Mouse (Mus musculus): Measurements from ENCODE around the gene Smurf2. TPM values are rescaled to one million over a fixed set of nuclear protein-coding genes. Genes with fewer than 3 reads are reported as not detected.
"Not testable (repeated sequence)": the region's sequence is repeated elsewhere in the genome, so short reads cannot be mapped to it uniquely, and the experiment has no call there.

Smurf2 gene
- polyA plus RNA-seq, 1 experiment from 2014 or later = 17.4 TPM

- Histone ChIP-seq H3K4me3 (replicated peaks) (no peak overlapping the region), H3K27me3 (no peaks in the 10 kb centered on the region), H3K4me2 (replicated peaks) (no peak overlapping the region), H3K36me3 (peaks cover 82% of the 10 kb centered on the region), H3K27ac (no peak overlapping the region), H3K9me3 (no peaks in the 10 kb centered on the region), H3K4me1 (replicated peaks) (peaks cover 10% of the 10 kb centered on the region), H3K9ac (replicated peaks) (no peak overlapping the region)
- no peak for ATAC-seq
- 90% methylated on average over 9 of the region's 9 CpGs for WGBS
Observed at GRCm38 (mm10) chr11:106819595-106819994, 100.9 kb downstream of the Smurf2 start.

- no peak overlapping the region for H3K4me2 ChIP-seq (replicated peaks)
Observed at GRCm38 (mm10) chr11:106818341-106818740, 102.2 kb downstream of the Smurf2 start.

GRCm38 (mm10) chr11:106817808-106818207 lies 102.7 kb downstream of the Smurf2 start:
- 0 out of 2 replicates have a peak overlapping the region, but pooled peaks have one; percentile 54 for H3K27ac ChIP-seq
- peaks cover 10% of the 10 kb centered on the region for H3K4me1 ChIP-seq (replicated peaks)
- no peak for ATAC-seq
- H3K27me3 ChIP-seq = no peaks in the 10 kb centered on the region
- no peak overlapping the region for H3K9ac ChIP-seq (replicated peaks)
- peaks cover 86% of the 10 kb centered on the region for H3K36me3 ChIP-seq
- WGBS = 86% methylated on average over 6 of the region's 6 CpGs
- no peak overlapping the region for H3K4me2 ChIP-seq (replicated peaks)
- H3K4me3 ChIP-seq (replicated peaks) = no peak overlapping the region
- H3K9me3 ChIP-seq = no peaks in the 10 kb centered on the region

More at GRCm38 (mm10) chr11:106818341-106818740, 102.2 kb downstream of the Smurf2 start:
- Histone ChIP-seq H3K27me3 (no peaks in the 10 kb centered on the region), H3K9me3 (no peaks in the 10 kb centered on the region), H3K9ac (replicated peaks) (no peak overlapping the region), H3K4me3 (replicated peaks) (no peak overlapping the region), H3K4me1 (replicated peaks) (peaks cover 10% of the 10 kb centered on the region), H3K36me3 (peaks cover 85% of the 10 kb centered on the region), H3K27ac (peak overlapping the region; percentile 54; the same call in 1 of the 2 replicates)
- 63% methylated on average over 9 of the region's 9 CpGs for WGBS
- peak; percentile 58; the same call in 1 of the 2 replicates for ATAC-seq

GRCm38 (mm10) chr11:106817156-106817555 lies 103.4 kb downstream of the Smurf2 start:
- Histone ChIP-seq H3K4me2 (replicated peaks) (no peak overlapping the region), H3K27ac (no peak overlapping the region), H3K4me1 (replicated peaks) (peaks cover 10% of the 10 kb centered on the region), H3K9me3 (no peaks in the 10 kb centered on the region), H3K9ac (replicated peaks) (no peak overlapping the region), H3K36me3 (peaks cover 86% of the 10 kb centered on the region), H3K27me3 (no peaks in the 10 kb centered on the region), H3K4me3 (replicated peaks) (no peak overlapping the region)
- ATAC-seq = no peak
- WGBS = 80% methylated on average over 3 of the region's 3 CpGs

GRCm38 (mm10) chr11:106816316-106816715 lies 104.2 kb downstream of the Smurf2 start:
- Histone ChIP-seq H3K9ac (replicated peaks) (no peak overlapping the region), H3K27ac (no peak overlapping the region), H3K4me1 (replicated peaks) (peaks cover 10% of the 10 kb centered on the region), H3K4me2 (replicated peaks) (no peak overlapping the region), H3K27me3 (no peaks in the 10 kb centered on the region), H3K4me3 (replicated peaks) (no peak overlapping the region), H3K9me3 (no peaks in the 10 kb centered on the region), H3K36me3 (peaks cover 89% of the 10 kb centered on the region)
- no peak for ATAC-seq
- WGBS = 90% methylated on average over 7 of the region's 7 CpGs

GRCm38 (mm10) chr11:106815761-106816160 lies 104.8 kb downstream of the Smurf2 start:
- H3K9ac ChIP-seq (replicated peaks) = no peak overlapping the region
- H3K4me3 ChIP-seq (replicated peaks) = no peak overlapping the region
- WGBS = 94% methylated on average over 2 of the region's 2 CpGs
- no peaks in the 10 kb centered on the region for H3K9me3 ChIP-seq
- H3K36me3 ChIP-seq = peaks cover 90% of the 10 kb centered on the region
- no peak for ATAC-seq
- peaks cover 10% of the 10 kb centered on the region for H3K4me1 ChIP-seq (replicated peaks)
- H3K27me3 ChIP-seq = no peaks in the 10 kb centered on the region
- no peak overlapping the region for H3K4me2 ChIP-seq (replicated peaks)
- H3K27ac ChIP-seq = no peak overlapping the region

GRCm38 (mm10) chr11:106815331-106815730 lies 105.2 kb downstream of the Smurf2 start:
- WGBS = 93% methylated on average over 2 of the region's 2 CpGs
- no peak for ATAC-seq
- Histone ChIP-seq H3K27ac (no peak overlapping the region), H3K9ac (replicated peaks) (no peak overlapping the region), H3K4me1 (replicated peaks) (peaks cover 10% of the 10 kb centered on the region), H3K4me3 (replicated peaks) (no peak overlapping the region), H3K9me3 (no peaks in the 10 kb centered on the region), H3K36me3 (peaks cover 91% of the 10 kb centered on the region), H3K27me3 (no peaks in the 10 kb centered on the region), H3K4me2 (replicated peaks) (no peak overlapping the region)

- no peak overlapping the region for H3K4me3 ChIP-seq (replicated peaks)
- H3K4me1 ChIP-seq (replicated peaks) = peaks cover 10% of the 10 kb centered on the region
- ATAC-seq = no peak
- no peaks in the 10 kb centered on the region for H3K9me3 ChIP-seq
- H3K4me2 ChIP-seq (replicated peaks) = no peak overlapping the region
- H3K9ac ChIP-seq (replicated peaks) = no peak overlapping the region
- 90% methylated on average over 14 of the region's 14 CpGs for WGBS
- no peaks in the 10 kb centered on the region for H3K27me3 ChIP-seq
- no peak overlapping the region for H3K27ac ChIP-seq
- H3K36me3 ChIP-seq = peaks cover 93% of the 10 kb centered on the region
Observed at GRCm38 (mm10) chr11:106814601-106815320, 105.8 kb downstream of the Smurf2 start.

GRCm38 (mm10) chr11:106812410-106813136 lies 107.9 kb downstream of the Smurf2 start:
- no peaks in the 10 kb centered on the region for H3K4me1 ChIP-seq (replicated peaks)

GRCm38 (mm10) chr11:106807442-106807841 lies 113.1 kb downstream of the Smurf2 start:
- not testable (repeated sequence) for H3K4me2 ChIP-seq (replicated peaks); H3K27me3 ChIP-seq; H3K27ac ChIP-seq; H3K4me3 ChIP-seq (replicated peaks); H3K9me3 ChIP-seq; H3K9ac ChIP-seq (replicated peaks); H3K4me1 ChIP-seq (replicated peaks); ATAC-seq
- H3K36me3 ChIP-seq = peaks cover 67% of the 10 kb centered on the region
- 70% methylated on average over 1 of the region's 1 CpGs for WGBS

More at GRCm38 (mm10) chr11:106812410-106813136, 107.9 kb downstream of the Smurf2 start:
- Histone ChIP-seq H3K4me2 (replicated peaks) (no peak overlapping the region), H3K36me3 (peaks cover 84% of the 10 kb centered on the region), H3K4me3 (replicated peaks) (no peak overlapping the region), H3K9me3 (no peaks in the 10 kb centered on the region), H3K9ac (replicated peaks) (no peak overlapping the region), H3K27me3 (no peaks in the 10 kb centered on the region), H3K27ac (no peak overlapping the region)
- WGBS = 92% methylated on average over 7 of the region's 7 CpGs
- no peak for ATAC-seq

GRCm38 (mm10) chr11:106802069-106802627 lies 118.4 kb downstream of the Smurf2 start:
- no peak overlapping the region for H3K4me3 ChIP-seq (replicated peaks)
- peaks cover 81% of the 10 kb centered on the region for H3K36me3 ChIP-seq

GRCm38 (mm10) chr11:106795679-106796078 lies 124.8 kb downstream of the Smurf2 start:
- H3K9ac ChIP-seq (replicated peaks) = no peak overlapping the region
- peaks cover under 1% of the 10 kb centered on the region for H3K4me1 ChIP-seq (replicated peaks)
- no peaks in the 10 kb centered on the region for H3K27me3 ChIP-seq
- 78% methylated on average over 9 of the region's 9 CpGs for WGBS
- no peak overlapping the region for H3K4me3 ChIP-seq (replicated peaks)
- H3K36me3 ChIP-seq = peaks cover 74% of the 10 kb centered on the region
- H3K4me2 ChIP-seq (replicated peaks) = no peak overlapping the region
- H3K27ac ChIP-seq = no peak overlapping the region
- peaks cover 6% of the 10 kb centered on the region; the same call in 1 of the 2 replicates for H3K9me3 ChIP-seq
- ATAC-seq = no peak

More at GRCm38 (mm10) chr11:106802069-106802627, 118.4 kb downstream of the Smurf2 start:
- no peak overlapping the region for H3K4me2 ChIP-seq (replicated peaks)
- WGBS = 83% methylated on average over 10 of the region's 10 CpGs
- H3K9me3 ChIP-seq = peaks cover 6% of the 10 kb centered on the region; the same call in 1 of the 2 replicates
- no peaks in the 10 kb centered on the region for H3K27me3 ChIP-seq
- no peak for ATAC-seq
- no peak overlapping the region for H3K9ac ChIP-seq (replicated peaks)
- no peaks in the 10 kb centered on the region for H3K4me1 ChIP-seq (replicated peaks)
- H3K27ac ChIP-seq = no peak overlapping the region
